Mouse (Mus musculus) naive thymus-derived CD4-positive, alpha-beta T cell, adult 2 months (primary cell): ENCODE data around the gene Exph5.

Experiments
- DNase-seq: peaks from one replicate; pipeline ENCODE4 v3.0.0-alpha.2; 2011; ENCODE audit warnings: low read depth

Gene Exph5

GRCm38 (mm10) chr9:53356219-53357155 is 55.0 kb downstream of the Exph5 start:
- DNase-seq: peak; percentile 45

DNA sequence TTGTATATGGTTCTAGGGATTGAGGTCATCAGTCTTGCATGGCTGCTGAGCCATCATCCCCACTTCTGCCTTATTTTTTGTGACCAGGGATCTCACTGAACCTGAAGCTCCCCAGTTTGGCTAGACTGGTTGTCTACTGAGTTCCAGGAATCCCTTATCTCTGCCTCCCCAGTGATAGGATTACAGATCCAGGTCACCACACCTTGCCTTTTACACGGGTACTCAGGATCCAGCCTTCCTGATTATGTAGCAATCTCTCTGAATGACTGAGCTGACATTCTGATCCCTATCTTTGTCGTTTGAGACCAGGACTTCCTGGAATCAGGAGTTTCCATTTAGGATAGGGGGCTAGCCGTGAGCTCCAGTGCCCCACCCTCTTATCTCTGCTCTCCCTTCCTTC is 69.9 kb downstream of the Exph5 start:
- DNase-seq: no peak

DNA sequence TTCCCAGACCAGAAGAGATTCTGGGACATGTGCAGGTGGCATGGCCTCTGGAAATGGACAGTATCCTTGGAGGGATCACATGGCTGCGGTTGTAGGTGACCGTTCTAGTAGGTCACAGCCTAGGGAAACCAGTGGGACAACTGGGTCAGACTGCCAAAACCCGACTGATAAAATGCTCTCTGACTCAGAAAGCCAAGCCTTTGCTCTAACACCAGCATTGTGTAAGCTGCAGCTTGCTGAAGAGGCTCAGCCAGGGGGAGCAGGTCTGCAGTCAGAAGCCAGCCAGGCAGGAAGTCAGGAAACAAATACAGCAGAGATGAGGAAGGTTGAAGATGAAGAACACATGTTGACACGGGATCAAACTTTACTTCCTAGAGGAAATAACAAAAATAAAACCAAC is 74.4 kb downstream of the Exph5 start:
- no peak for DNase-seq

- DNase-seq: peak; percentile 43
Observed at GRCm38 (mm10) chr9:53376820-53377219, 75.3 kb downstream of the Exph5 start.

DNA sequence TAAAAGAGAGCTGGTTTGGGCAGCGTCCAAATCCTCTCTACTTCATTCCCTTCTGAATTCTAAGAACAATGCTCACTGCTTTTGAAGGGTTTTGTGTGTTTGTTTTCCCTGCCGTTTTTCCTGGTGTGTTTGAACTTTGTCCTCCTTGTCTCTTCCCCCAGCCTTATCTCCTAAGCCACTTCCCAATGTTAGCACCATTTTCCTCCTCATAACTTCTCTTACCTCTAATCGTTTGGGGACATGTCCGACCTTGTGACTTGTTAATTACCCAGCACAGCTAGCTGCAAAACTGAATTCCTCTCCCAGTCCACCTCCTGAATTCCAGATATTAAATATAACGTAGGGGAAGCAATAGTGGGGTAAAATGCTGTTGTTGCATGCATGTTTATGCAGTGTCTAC is 76.1 kb downstream of the Exph5 start:
- no peak for DNase-seq

DNA sequence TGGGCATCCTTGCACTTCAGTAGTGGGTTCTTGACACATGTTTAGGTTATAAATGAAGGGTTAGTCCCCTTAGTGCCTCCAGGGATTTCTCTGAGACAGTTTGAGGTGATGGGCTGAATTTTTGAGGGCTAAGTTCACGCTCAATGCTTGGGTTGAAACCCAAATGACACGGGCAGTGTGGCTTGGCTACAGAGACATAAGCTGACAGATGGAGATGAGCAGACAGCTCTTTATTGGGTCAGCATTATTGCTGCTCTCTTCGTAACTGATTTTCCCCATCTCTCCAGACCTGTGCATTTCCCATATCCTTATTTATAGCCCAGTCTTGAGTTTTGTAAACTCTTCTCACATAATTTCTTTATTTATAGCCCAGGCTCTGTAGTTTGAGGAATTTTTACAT is 76.7 kb downstream of the Exph5 start:
- no peak for DNase-seq

GRCm38 (mm10) chr9:53380595-53380994 is 79.1 kb downstream of the Exph5 start:
- peak; percentile 22 for DNase-seq

DNA sequence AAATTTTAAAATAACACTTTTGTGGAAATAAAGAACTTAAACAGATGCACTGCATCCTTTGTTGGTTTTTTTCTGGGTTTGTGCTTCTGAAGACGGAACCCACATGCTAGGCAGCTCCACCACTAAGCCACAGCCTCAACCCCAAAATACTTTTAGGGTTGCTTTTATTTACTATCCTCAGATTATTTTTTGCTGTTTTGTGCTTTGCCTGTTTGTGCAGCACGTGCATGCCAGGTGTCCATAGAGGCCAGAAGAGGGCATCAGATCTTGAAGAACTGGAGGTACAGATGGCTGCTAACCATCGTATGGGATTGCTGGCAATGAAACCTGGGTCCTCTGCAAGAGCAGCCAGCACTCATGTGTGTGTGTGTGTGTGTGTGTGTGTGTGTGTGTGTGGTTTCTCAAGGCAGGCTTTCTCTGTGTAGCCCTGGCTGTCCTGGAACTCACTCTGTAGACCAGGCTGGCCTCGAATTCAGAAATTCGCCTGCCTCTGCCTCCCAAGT is 79.7 kb downstream of the Exph5 start:
- DNase-seq: peak; percentile 39

DNA sequence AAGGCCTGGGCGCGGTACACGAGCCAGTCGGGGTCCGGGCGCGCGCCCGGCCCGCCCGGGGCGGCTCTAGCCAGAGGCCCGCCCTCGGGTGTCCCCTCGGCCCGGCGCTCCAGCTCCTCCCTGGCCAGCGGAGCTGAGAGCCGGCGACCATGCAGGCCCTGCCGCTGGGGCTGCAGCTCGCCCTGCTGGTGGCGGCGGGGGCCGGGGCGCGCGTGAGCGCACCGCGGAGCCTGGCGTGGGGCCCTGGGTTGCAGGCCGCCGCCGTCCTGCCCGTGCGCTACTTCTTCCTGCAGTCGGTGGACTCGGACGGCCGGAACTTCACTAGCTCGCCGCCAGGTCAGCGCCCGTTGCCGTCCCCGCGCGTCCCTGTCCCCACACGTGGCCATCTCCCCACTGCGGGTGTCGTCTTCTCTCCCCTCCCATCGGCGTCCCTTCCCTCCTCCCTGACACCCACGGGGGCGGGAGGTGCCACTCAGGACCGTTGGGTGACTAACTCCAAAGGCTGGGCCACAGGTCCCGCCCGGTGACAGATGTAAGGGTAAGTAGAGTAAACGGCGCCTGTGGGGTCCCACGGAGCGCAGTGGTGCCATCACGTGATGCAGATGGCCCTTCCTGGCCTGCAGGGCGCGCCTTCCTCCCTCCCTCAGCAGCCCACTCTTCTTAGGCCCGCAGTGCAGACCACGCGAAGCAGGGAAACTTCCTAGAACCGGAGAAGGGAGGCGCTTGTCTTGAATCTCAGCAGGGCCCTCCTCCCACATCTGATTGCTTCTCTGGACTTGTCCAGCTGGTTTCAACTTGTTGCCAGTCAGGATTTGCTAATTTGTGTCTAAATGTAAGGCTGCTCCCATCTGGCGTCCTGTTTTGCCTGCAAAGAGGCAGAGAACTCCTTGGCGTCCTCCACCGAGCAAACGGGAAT is 82.7 kb downstream of the Exph5 start, which contains the start of gene Kdelc2:
Gene Kdelc2, plus strand, starts transcription at position 75 of the 916 bp plus-strand sequence.
- peak; percentile 46 for DNase-seq

DNA sequence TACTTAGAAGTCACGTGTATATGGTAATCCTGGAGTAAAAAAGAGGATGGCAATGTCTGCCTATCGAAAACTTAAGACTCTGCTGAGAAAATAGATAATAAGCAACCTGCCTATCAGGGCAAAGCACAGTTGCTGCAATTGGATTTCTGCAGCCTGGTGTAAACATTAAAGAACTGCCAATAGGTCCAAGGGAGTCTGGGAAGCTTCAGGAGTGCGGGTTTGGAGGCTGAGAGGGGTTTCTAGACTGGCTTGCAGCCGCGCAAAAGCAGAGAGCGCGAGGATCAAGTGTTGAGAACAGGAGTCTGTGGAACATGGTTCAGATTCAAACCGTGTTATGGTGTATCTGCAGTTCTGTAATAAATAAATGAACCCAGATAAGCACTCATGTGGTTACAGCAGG is 83.4 kb downstream of the Exph5 start:
- no peak for DNase-seq

DNA sequence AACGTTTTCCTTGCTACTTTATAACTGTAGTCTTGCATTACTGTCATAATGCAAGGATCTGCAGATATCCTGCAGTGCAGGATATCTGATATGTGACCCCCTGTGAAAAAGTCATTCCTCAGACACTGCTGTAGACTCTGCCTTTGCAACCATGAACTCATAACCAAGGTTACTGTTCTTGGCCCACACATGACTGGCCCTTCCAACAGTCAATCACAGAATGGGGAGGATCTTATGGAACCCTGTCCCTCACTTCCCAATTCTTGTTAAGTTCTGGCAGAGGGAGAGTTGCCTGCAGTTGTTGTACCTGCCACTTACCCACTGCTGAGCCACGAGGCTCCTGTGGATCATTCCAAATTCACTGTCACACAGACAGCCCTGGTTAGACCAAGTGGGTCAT is 86.0 kb downstream of the Exph5 start:
- DNase-seq: no peak

DNA sequence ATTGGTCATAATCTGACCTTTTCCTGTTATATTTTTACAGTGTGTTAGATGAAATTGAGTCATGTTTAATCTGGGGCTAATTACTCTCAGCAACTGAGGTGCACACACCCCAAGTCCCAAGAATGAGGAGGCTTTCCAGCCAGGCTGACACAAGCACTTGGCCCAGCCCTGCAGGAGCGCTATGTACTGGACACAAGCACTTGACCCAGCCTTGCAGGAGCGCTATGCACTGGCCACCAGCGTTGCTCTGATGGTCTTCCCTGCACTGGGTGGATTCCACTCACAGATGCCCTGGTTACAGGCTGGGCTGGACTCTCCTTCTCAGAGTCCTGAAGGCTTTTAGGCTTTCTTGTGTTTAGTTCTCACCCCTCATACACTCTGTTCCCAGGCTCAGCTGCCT is 87.6 kb downstream of the Exph5 start:
- DNase-seq: no peak

GRCm38 (mm10) chr9:53390136-53390535 is 88.7 kb downstream of the Exph5 start:
- no peak for DNase-seq

DNA sequence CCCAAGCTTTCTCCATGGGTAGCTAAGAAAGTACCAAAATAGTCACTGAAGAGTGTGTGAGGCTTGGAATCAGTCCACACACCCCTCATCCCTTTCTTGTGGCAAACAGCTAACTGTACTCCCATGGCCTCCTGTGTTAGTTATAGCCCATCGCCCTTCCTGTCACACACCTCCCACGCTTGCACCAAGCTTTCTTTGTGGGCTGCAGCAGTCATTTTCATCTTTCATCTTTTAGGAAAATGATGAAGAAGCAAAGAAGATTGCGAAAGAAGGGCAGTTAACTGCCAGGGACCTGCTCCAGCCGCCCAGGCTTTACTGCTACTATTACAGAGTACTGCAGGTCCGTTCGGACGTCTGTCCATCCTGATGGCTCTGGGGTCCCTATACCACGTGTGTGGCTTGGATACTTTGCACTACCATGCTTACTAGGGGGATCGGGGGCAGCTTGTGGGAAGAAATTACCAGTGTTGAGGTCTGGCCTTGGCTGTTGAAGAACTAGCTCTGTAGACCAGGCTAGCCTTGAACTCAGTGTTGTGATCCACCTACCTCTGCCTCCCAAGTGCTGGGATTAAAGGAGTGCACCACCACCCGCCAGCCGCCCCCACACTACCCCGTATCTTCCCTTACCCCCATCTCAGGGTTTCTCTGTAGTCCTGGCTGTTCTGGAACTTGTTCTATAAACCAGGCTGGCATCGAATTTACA is 96.4 kb downstream of the Exph5 start:
- DNase-seq: peak; percentile 46

GRCm38 (mm10) chr9:53398388-53398700 is 96.9 kb downstream of the Exph5 start:
- DNase-seq: peak; percentile 92

DNA sequence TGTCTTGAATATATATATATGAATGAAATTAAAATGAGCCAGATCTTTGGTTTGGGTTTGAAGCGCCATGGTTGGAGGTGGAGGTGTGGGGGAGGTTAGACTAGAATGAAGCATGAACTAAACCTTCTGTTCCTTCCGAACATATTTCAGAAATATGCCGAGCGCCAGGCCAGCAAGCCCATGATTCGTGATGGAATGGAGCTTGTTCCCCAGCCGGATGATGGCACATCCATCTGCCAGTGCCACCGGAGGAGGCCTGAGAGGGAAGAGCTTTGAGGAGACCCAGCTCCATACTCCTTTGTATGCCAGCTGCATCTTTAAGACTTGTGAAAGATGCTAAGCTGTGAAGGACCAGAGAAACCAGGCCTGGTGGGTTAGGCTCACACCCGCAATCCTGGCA is 98.1 kb downstream of the Exph5 start:
- DNase-seq: no peak

DNA sequence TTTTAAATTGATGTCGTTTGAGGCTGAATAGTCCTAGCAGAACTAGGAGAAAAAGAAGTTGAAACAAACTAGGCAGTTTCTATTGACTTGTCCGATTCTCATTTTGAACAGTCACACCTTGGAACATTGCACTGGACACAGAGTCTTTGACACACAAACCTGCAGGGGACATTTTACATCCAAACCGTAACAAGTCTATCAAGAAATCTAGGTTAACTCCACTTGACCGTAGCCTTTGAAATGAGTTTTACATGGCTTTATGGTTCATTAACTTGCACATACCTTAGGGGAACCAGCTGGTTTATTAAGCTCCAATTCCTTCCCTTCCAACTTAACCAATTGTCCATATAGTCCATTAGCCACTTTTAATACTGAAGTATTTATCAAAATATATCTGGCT is 99.2 kb downstream of the Exph5 start:
- no peak for DNase-seq

GRCm38 (mm10) chr9:53401146-53401545 is 99.7 kb downstream of the Exph5 start:
- no peak for DNase-seq

DNA sequence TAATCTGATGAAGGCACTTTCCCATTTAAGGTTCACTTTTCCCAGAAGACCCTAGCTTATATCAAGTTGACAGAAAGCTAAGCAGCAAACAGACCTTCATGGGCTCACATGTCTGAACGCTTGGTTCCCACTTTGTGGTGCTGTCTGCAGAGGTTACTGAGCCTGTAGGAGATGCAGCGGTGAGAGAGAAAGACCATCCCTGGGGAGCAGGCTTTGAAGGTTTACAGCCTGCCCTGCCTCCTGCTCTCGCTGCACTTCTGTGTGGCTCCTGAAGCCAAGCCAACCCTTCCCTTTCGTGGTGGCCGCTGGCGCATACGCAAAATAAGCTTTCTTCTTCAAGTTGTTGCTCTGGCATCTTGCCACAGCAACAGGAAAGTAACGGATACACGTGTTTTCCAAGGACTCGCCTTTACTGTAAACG is 100.8 kb downstream of the Exph5 start, which contains the start of gene 4930550C14Rik:
Gene 4930550C14Rik, plus strand, starts transcription at position 35 of the 421 bp plus-strand sequence.
- no peak for DNase-seq

- DNase-seq: no peak
Observed at GRCm38 (mm10) chr9:53402991-53403390, 101.5 kb downstream of the Exph5 start.

DNA sequence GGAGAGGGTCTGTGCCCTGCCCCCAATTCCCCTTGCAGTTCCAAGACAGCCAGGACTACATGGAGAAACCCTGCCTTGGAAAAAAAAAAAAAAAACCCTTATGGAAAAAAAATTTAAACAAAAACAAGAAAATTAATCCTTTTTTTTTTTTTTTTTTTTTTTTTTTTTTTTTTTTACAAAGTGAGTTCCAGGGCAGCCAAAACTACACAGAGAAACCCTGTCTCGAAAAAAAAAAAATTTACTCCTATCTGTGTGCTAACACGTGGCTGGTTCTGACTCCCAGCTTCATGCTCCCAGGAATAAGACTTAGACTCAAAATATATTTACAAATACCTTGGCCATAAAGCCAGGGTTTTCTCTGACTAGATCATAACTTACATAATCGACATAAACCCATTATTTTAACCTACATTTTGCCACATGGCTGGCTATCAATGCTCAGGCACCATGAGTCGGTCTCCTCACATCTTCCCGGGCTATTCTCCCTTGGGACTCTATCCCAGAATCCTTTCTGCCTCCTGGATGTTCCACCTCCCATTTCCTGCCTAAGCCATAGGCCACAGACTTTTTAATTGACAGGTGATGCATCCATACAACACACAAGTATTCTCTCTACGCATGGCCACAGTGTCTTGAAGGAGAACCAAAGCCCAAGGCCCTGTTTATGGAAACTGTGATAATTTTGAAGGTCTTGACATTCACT is 102.7 kb downstream of the Exph5 start:
- no peak for DNase-seq
